Mouse (Mus musculus): Measurements from ENCODE around the gene 4933430I17Rik. TPM values are rescaled to one million over a fixed set of nuclear protein-coding genes. Genes with fewer than 3 reads are reported as not detected.
A peak's percentile ranks its signal among the peaks of the same experiment; 100 is the strongest.

Gene 4933430I17Rik
- total and polyA plus RNA-seq, 2 experiments from 2014 or later = 0.83 TPM; not detected in 1

DNA sequence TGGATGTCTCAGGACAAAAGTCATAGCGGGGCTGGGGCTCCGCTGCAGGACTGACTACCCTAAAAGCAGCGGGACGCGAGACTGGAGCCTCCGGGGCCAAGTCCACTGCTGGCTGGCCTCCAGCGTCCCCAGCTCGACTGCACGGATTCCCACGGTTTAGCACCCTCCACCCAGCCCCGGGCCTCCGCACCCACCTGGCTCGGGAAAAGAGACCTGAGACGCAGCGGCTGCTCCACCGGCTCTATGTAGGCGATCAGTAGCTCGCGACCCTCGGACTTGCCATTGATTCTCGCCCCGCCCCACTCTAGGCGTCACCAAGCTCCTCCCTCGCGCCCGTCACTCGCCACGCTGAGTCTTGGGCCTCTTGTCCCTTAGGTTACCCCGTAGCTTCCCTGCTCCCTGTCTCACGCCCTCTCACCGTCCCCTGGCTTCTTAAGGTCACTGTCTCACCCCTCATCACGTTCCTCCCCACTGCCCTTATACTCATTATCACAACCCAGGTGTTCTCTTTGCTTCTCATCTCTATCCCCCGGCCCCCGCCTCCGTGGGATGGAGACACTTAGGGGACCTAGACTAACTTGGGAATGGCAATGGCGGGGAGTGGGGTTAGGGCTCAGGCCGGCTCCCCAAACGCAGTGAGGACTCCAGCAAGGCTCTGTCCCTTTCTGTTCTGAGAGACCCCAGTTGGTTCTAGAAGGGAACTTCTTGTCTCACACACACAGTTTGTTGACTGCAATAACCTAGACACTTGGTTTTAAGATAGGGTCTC lies 23.0 kb upstream of the 4933430I17Rik start:
- peaks cover 8% of the 10 kb centered on the region; the same call in 1 of the 2 replicates for H3K36me3 ChIP-seq (ENCODE audit: insufficient read depth, low read length)
- H3K9ac ChIP-seq (replicated peaks; ENCODE audit: low read length) = peak overlapping the region; percentile 76
- H3K4me3 ChIP-seq (ENCODE audit: low read length) = peak overlapping the region; percentile 71
- H3K4me1 ChIP-seq (ENCODE audit: insufficient read depth, low read length) = no peaks in the 10 kb centered on the region
- peak; percentile 96 for ATAC-seq
- peak overlapping the region; percentile 69; the same call in 1 of the 2 replicates for H3K27ac ChIP-seq
- TF ChIP-seq CTCF (IDR thresholded peaks at IDR 0.05; ENCODE audit: low read depth) = no peak
- no peaks in the 10 kb centered on the region for H3K9me3 ChIP-seq (ENCODE audit: low read length)
- DNase-seq (ENCODE audit: low spot score) = peak; percentile 94
- peak overlapping the region; percentile 81 for H3K4me2 ChIP-seq (ENCODE audit: low read depth, low read length)
- 2% methylated on average over 38 of the region's 38 CpGs for WGBS
- no peaks in the 10 kb centered on the region for H3K27me3 ChIP-seq (ENCODE audit: insufficient read depth, low read length)

- no peak for ATAC-seq
- 82% methylated on average over 7 of the region's 7 CpGs for whole genome bisulfite sequencing
- Histone ChIP-seq H3K27me3 (ENCODE audit: insufficient read depth, low read length) (no peaks in the 10 kb centered on the region), H3K4me3 (ENCODE audit: low read length) (no peak overlapping the region), H3K27ac (no peak overlapping the region), H3K4me2 (ENCODE audit: low read depth, low read length) (no peak overlapping the region), H3K4me1 (ENCODE audit: insufficient read depth, low read length) (no peaks in the 10 kb centered on the region), H3K9ac (replicated peaks; ENCODE audit: low read length) (no peak overlapping the region), H3K9me3 (ENCODE audit: low read length) (no peaks in the 10 kb centered on the region), H3K36me3 (ENCODE audit: insufficient read depth, low read length) (peaks cover 8% of the 10 kb centered on the region; the same call in 1 of the 2 replicates)
- TF ChIP-seq CTCF (IDR thresholded peaks at IDR 0.05; ENCODE audit: low read depth) = no peak
- no peak for DNase-seq (ENCODE audit: low spot score)
Observed at GRCm38 (mm10) chr4:62502969-62503368, 22.2 kb upstream of the 4933430I17Rik start.

GRCm38 (mm10) chr4:62503374-62503970 lies 21.7 kb upstream of the 4933430I17Rik start, which contains the start of gene Hdhd3:
Hdhd3 (minus strand) TSS chr4:62503467.
- H3K36me3 ChIP-seq (ENCODE audit: insufficient read depth, low read length) = peaks cover 4% of the 10 kb centered on the region; the same call in 1 of the 2 replicates
- TF ChIP-seq CTCF (IDR thresholded peaks at IDR 0.05; ENCODE audit: low read depth) = no peak
- peak within 1 kb of the TSS; percentile 81 for H3K4me2 ChIP-seq (ENCODE audit: low read depth, low read length)
- no peaks in the 10 kb centered on the region for H3K27me3 ChIP-seq (ENCODE audit: insufficient read depth, low read length)
- ATAC-seq (no peak), DNase-seq (ENCODE audit: low spot score) (no peak)
- H3K9ac ChIP-seq (replicated peaks; ENCODE audit: low read length) = peak within 1 kb of the TSS; percentile 76
- H3K4me1 ChIP-seq (ENCODE audit: insufficient read depth, low read length) = no peaks in the 10 kb centered on the region
- peak within 1 kb of the TSS; percentile 71 for H3K4me3 ChIP-seq (ENCODE audit: low read length)
- H3K9me3 ChIP-seq (ENCODE audit: low read length) = no peaks in the 10 kb centered on the region
- peak within 1 kb of the TSS; percentile 69; the same call in 1 of the 2 replicates for H3K27ac ChIP-seq
- 84% methylated on average over 3 of the region's 3 CpGs for WGBS

GRCm38 (mm10) chr4:62505991-62506390 lies 19.2 kb upstream of the 4933430I17Rik start:
- Histone ChIP-seq H3K36me3 (ENCODE audit: insufficient read depth, low read length) (peaks cover 18% of the 10 kb centered on the region), H3K4me3 (ENCODE audit: low read length) (no peak overlapping the region), H3K9ac (replicated peaks; ENCODE audit: low read length) (no peak overlapping the region), H3K4me1 (ENCODE audit: insufficient read depth, low read length) (no peaks in the 10 kb centered on the region), H3K9me3 (ENCODE audit: low read length) (no peaks in the 10 kb centered on the region), H3K4me2 (ENCODE audit: low read depth, low read length) (no peak overlapping the region), H3K27ac (no peak overlapping the region), H3K27me3 (ENCODE audit: insufficient read depth, low read length) (no peaks in the 10 kb centered on the region)
- DNase-seq (ENCODE audit: low spot score) (no peak), ATAC-seq (no peak)
- 81% methylated on average over 3 of the region's 3 CpGs for WGBS
- no peak for TF ChIP-seq CTCF (IDR thresholded peaks at IDR 0.05; ENCODE audit: low read depth)

GRCm38 (mm10) chr4:62506798-62507197 lies 18.4 kb upstream of the 4933430I17Rik start:
- H3K27me3 ChIP-seq (ENCODE audit: insufficient read depth, low read length) = no peaks in the 10 kb centered on the region
- no peaks in the 10 kb centered on the region for H3K4me1 ChIP-seq (ENCODE audit: insufficient read depth, low read length)
- H3K27ac ChIP-seq = no peak overlapping the region
- ATAC-seq = no peak
- DNase-seq (ENCODE audit: low spot score) = peak; percentile 58
- no peak overlapping the region for H3K4me3 ChIP-seq (ENCODE audit: low read length)
- H3K9me3 ChIP-seq (ENCODE audit: low read length) = no peaks in the 10 kb centered on the region
- 82% methylated on average over 2 of the region's 2 CpGs for WGBS
- H3K36me3 ChIP-seq (ENCODE audit: insufficient read depth, low read length) = peaks cover 26% of the 10 kb centered on the region
- TF ChIP-seq CTCF (IDR thresholded peaks at IDR 0.05; ENCODE audit: low read depth) = peak; percentile 64
- H3K4me2 ChIP-seq (ENCODE audit: low read depth, low read length) = no peak overlapping the region
- H3K9ac ChIP-seq (replicated peaks; ENCODE audit: low read length) = no peak overlapping the region

GRCm38 (mm10) chr4:62508839-62509238 lies 16.3 kb upstream of the 4933430I17Rik start:
- Histone ChIP-seq H3K9ac (replicated peaks; ENCODE audit: low read length) (no peak overlapping the region), H3K27ac (no peak overlapping the region), H3K36me3 (ENCODE audit: insufficient read depth, low read length) (peaks cover 38% of the 10 kb centered on the region), H3K4me1 (ENCODE audit: insufficient read depth, low read length) (no peaks in the 10 kb centered on the region), H3K9me3 (ENCODE audit: low read length) (no peaks in the 10 kb centered on the region), H3K27me3 (ENCODE audit: insufficient read depth, low read length) (no peaks in the 10 kb centered on the region), H3K4me2 (ENCODE audit: low read depth, low read length) (no peak overlapping the region), H3K4me3 (ENCODE audit: low read length) (no peak overlapping the region)
- 84% methylated on average over 5 of the region's 5 CpGs for WGBS
- TF ChIP-seq CTCF (IDR thresholded peaks at IDR 0.05; ENCODE audit: low read depth) = no peak
- ATAC-seq = no peak
- no peak for DNase-seq (ENCODE audit: low spot score)

Data from hindbrain, postnatal 0 days (tissue).